Mouse (Mus musculus) adrenal gland, postnatal 25 days (tissue): ENCODE measurements at regions not wholly inside any gene's neighbourhood (a gene's known extent, or its start where the extent isn't known, plus 50 kb on each side); places are given as distances from the start of the nearest gene placed in this dataset.
"Not testable (repeated sequence)": the region's sequence is repeated elsewhere in the genome, so short reads cannot be mapped to it uniquely, and the experiment has no call there.

Experiments
- DNase-seq: peaks from one replicate; pipeline ENCODE4 v3.0.0; 2021; ENCODE audit warnings: mixed read lengths

GRCm38 (mm10) chr14:36155757-36156156 is 61.0 kb downstream of the 4930474N05Rik start:
- DNase-seq, result no peak

- no peak for DNase-seq
Observed at GRCm38 (mm10) chr14:36156175-36156574, 61.5 kb downstream of the 4930474N05Rik start.

- DNase-seq, result no peak
Observed at GRCm38 (mm10) chr14:36183701-36184100, 89.0 kb downstream of the 4930474N05Rik start.

GRCm38 (mm10) chr14:36196517-36196916 is 101.8 kb downstream of the 4930474N05Rik start:
- DNase-seq, result no peak

- no peak for DNase-seq
Observed at GRCm38 (mm10) chr14:36198396-36198795, 103.7 kb downstream of the 4930474N05Rik start.

- DNase-seq, result no peak
Observed at GRCm38 (mm10) chr14:36203855-36204254, 109.1 kb downstream of the 4930474N05Rik start.

- DNase-seq, result peak; percentile 47
Observed at GRCm38 (mm10) chr14:36212830-36213229, 118.1 kb downstream of the 4930474N05Rik start.

- DNase-seq, result no peak
Observed at GRCm38 (mm10) chr14:36245849-36246248, 151.1 kb downstream of the 4930474N05Rik start.

GRCm38 (mm10) chr14:36262126-36262525 is 167.4 kb downstream of the 4930474N05Rik start:
- DNase-seq, result no peak

- DNase-seq, result no peak
Observed at GRCm38 (mm10) chr14:36283825-36284414, 189.2 kb downstream of the 4930474N05Rik start.

GRCm38 (mm10) chr14:36288697-36289286 is 194.1 kb downstream of the 4930474N05Rik start:
- DNase-seq, result no peak

GRCm38 (mm10) chr14:36310324-36310723 is 215.6 kb downstream of the 4930474N05Rik start:
- no peak for DNase-seq

GRCm38 (mm10) chr14:36314673-36315072 is 220.0 kb downstream of the 4930474N05Rik start:
- not testable (repeated sequence) for DNase-seq

GRCm38 (mm10) chr14:36316418-36317111 is 221.8 kb downstream of the 4930474N05Rik start:
- DNase-seq, result no peak

- DNase-seq, result no peak
Observed at GRCm38 (mm10) chr14:36328258-36328891, 233.7 kb downstream of the 4930474N05Rik start.

GRCm38 (mm10) chr14:36340832-36341231 is 246.1 kb downstream of the 4930474N05Rik start:
- no peak for DNase-seq
